Mouse (Mus musculus): ENCODE data around the gene Gm11639.

Gene Gm11639

DNA sequence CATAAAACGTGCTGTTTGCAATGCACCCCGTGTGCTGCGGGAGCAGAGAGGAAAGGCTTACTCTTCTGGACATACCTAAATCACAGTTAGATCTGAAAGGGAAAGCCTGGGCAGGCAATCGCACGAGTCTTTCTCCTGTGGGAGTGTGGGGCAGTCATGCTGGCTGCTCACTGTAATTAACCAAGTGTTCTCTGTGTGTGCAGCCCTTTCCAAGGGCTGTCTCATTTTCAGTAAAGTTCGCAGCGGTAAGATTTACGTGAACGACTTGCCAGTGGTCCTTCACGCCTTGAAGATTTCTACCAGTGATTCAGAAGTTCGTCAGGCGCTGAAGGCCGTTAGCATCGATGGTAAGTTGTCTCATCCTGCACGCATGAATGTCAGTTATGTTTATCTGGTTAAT lies 18.6 kb downstream of the Gm11639 start:
- intact Hi-C loops (cut with DNase I), result no loop called here

DNA sequence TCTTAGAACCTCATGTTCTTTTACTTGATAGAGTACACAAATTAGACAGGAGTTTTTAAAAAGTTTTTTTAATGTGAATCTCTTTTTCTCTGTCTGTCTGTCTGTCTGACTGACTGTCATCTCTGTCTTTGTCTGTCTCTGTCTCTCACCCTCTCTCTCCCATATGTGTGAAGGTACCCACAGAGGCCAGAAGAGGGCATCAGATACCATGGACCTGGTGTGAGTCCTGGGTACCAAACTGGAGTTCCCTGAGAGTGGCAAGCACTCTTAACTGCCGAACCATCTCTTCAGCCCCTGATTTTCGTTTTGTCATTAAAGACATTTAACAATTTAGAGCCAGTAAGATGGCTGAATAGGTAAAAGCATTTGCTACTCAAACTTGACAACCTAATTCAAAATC lies 21.6 kb downstream of the Gm11639 start:
- intact Hi-C loops (cut with DNase I), result no loop called here

DNA sequence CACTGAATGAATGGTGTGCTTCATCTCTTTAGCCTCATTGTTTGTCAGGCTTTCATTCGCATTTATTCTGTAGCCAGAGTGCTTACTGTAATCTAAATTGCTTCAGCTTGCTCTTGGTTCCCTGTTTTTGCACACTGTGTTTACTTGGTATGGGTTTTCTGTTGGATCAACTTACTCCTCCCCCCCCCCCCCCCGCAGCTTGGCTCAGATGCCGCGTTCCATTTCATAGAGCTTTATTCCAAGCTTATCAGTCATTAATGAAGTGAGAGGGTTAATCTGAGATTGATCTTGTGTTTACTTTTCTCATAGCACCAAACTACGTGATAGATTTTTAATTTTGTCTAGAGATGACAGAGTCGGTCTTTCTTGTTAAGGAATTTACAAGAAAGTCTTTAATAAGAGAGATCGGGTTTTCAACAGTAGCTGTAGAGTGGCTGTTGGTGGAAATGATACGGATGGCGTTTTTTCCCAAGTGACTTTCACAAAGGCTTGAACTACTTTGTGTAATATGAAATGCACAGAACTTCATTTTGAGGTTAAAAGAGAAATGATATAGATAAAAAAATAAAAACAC lies 59.6 kb downstream of the Gm11639 start:
- intact Hi-C loops (cut with DNase I), result no loop called here

DNA sequence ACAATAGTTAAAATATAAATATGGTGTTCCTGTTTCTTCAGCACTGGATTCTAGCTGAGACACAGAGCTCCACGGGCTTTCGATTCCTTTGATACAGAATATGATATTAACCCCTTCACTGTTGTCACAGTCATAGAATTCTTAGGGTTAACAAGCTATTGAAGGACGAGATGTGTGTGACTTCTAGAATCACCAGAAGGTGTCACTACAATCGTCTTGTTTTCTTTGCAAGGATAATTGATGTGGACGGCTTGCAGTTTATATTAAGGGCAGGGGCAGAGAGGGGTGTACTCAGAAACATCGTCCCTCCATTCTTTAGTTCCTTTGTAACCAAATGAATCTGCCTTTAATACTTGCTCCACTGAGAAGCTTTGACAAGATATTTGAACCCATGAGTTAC lies 80.3 kb downstream of the Gm11639 start:
- intact Hi-C loops (cut with DNase I), result no loop called here

DNA sequence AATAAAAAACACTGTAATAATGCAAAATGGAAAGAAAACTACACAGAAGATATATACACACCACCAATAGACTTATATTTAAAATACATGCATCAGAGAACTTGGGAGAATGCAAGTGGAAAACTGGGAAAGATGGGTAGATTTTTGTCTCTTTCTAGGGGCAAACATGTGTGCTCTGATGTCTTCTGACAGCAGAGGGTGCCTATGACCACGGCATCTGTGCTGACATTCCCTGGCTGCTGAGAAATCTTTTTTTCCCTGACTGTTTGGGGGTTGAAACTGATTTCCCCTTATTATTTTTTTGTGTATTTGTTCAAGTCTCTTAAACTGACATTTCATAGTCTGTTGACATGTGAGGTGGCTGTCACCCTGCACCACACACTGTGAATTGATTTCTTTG lies 81.6 kb downstream of the Gm11639 start:
- intact Hi-C loops (cut with DNase I), result no loop called here

DNA sequence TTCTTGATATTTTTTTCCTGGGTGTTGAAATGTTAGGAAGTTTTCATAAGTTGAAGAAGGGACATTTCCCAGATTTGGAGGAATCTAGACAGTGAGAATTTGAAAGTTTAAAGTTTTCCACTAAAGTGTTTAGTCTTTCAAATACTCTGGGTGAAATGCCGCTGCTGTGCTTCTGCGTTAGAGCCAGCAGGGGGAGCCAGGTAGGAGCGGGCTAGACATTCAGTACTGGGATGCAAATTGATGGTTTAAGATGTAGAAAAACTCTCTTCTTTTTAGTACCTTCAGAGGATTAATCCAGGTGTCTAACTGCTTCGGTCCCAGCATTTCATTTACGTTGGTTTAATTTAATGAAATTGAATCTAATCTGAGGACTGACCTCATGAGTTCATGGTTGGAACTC lies 82.6 kb downstream of the Gm11639 start:
- intact Hi-C loops (cut with DNase I), result no loop called here

DNA sequence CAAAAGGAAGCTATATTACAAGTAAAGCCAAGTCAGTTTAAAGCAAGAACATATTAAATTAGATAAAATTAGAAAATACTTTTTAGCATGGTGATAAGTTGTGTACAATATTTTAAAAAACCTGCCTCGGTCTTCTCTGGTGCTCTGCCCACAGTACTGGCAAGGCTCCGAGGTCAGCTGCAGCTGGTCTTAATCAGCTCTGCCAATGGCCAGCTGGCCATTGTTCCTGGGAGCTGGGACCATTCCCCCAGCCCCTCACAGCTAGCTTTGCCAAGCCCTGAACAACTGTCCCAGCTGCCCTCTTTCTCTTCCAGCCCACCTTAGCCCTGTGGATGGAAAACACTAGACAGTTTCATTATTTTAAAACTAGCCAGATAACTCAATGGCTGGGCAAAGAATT lies 93.3 kb downstream of the Gm11639 start:
- intact Hi-C loops (cut with DNase I), result no loop called here

DNA sequence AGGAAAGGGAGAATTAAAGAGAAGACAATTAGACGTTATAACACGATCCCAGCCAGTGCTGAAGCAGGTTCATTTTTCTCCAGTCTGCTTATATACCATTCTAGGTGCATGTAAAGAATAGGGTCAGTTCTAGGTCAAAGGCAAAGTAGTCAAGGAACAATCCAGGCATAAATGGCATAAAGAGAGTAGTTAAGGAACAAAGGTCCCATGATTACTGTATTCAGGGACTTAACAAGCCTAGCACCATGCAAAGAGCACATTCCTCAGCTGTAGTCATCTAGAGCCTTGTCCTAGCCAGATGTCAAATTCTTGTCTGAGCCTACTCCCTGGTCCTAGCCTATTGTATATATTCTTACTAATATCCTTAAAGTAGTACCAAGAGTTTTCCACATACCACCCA lies 259.2 kb downstream of the Gm11639 start:
- intact Hi-C loops (cut with DNase I), result no loop called here

DNA sequence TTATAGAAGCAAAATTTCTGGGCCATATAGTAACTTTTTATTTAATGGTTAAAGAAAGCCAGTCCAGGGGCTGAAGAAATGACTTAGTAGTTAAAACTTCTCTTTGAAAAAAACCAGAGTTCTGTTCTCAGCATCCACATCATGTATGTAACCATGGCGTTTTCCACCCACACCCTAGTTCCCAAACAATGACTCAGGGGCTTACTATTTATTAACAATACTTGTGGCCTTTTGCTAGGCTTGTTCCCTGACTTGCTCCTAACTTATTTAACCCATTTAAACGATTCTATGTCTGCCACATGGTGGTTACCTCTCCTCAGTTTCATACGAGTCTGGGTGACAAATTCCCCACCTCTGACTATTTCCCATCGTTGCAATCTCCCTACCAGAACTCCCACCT lies 266.8 kb downstream of the Gm11639 start:
- intact Hi-C loops (cut with DNase I), result no loop called here

DNA sequence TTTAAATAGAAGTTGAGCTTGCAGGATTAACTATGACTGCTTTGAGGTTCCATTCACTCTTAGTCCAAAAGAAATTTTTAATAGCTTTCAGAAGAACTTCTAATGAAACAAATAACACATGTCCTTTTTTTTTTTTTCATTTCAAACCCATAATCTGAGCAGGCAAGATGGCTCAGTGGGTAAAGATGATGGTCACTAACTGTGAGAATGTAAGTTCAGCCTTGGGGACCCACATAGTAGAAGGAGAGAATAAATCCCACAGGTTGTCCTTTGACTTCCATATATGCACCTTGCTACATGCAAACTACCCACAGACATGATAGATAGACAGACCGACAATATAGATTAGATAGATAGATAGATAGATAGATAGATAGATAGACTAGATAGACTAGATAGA lies 282.4 kb downstream of the Gm11639 start:
- intact Hi-C loops (cut with DNase I), result no loop called here

DNA sequence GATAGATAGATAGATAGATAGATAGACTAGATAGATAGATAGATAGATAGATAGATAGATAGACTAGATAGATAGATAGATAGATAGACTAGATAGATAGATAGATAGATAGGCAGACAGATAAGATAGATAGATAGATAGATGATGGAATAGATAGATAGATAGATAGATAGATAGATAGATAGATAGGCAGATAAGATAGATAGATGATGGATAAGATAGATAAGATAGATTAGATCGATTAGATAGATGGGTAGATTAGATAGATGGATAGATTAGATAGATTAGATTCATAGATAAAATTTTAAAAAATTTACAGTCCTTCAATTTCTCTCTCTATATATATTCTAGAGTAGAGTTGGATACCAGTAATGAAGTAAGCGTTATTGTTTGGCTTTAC lies 282.9 kb downstream of the Gm11639 start:
- intact Hi-C loops (cut with DNase I), result no loop called here

DNA sequence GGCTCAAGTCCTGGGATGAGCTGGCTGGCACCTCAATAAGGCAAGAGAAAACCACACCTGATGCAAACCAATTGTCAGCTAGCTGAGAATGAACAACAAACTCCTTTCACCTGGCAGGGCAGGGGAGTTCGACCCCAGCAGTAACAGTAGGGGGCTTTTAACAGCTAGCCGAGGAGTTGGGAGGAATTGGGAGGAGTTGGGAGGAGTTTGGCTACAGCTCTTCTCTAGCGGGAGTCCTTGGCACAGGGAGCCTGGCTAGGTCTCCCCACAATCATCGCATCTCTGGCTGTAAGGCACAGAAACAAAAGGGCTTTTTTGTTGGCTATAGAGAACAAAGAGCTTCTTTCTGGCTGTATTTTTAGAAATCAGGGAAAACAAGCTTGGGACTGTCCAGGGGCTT lies 285.8 kb downstream of the Gm11639 start:
- intact Hi-C loops (cut with DNase I), result no loop called here

DNA sequence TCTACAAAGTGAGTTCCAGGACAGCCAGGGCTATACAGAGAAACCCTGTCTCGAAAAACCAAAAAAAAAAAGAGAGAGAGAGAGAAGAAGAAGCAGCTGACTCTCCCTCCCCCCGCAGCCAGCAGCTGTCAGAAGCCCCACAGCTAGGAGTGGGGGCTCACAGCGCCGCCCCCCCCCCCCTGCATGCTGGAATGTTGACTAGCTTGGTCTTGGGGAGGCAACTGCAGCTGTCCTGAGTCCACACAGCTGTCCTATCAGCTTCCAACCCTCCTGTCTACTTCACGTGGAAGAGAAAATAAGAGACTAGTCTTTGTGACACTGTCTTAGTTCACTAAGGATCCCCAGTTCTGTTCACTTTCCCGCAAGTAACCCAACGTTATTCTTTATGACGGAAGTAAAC lies 287.0 kb downstream of the Gm11639 start:
- intact Hi-C loops (cut with DNase I), result no loop called here

DNA sequence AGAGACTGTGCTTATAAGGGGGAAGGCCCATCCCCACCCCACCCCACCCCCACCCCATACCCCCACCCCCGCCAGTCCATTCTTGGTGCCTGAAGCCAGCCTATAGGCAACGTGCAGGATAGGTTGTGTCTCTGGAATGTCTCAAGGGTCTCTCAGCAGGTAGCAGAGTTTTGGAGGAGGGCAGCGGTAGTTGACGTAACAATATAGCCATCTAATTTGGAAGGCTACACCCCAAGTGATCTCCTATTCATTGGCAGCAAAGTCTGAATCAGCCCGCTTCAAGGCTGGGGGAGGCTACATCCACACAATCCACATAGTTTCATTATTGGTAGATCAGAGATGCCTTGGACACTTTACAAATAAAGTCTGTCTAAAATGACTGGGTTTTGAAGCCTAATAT lies 292.5 kb downstream of the Gm11639 start:
- intact Hi-C loops (cut with DNase I), result no loop called here

DNA sequence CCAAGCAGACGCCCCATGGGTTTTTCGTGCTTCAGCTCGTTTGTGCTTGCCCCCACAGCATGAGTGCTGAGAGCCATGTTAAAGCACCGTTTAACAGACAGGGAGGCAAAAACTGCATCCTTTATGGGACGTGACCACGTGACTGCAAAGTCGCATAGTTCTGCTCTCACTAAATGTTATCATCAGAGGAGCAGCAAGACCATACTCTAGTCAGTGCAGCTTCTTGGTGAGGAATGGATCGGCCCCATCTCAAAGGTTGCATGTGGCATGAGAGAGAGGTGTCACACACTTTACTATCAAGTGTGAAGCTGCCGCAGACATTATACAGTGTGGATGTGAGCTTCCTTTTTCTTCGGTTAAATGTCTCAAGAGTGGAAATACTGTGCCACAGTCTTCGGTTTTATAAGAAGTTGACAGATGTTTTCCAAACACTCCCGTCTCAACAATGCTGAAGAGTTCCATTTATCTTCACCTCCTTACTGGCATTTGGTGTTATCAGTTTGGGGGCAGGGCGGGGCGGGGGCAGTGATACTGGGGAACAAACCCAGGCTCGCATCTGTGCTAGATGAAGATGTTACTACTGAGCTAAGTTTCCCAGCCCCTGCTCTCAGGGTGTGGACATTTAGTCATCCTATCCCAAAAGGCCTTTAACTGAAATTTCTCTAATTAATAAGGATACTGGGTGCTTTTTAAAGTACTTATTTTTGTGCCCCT lies 296.0 kb downstream of the Gm11639 start:
- intact Hi-C loops (cut with DNase I), result no loop called here

DNA sequence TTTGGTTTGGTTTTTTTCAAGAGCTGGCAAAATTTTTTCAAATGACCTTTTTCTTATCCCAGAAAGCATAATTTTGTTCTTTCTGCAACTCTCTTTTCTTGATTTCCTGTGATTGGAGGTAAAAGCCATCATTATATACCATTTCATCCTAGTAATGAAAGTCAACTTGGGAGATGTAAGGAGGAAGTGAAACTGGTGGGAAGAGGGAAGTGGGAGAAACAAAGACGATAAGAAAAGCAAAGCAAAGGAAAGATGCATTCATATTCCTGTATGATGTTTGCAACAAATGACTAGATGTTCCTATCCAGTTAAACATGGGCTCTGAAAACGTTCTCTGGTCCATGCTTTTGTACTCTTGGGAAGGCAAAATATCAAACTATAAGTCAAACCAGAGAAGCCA lies 323.7 kb downstream of the Gm11639 start:
- intact Hi-C loops (cut with DNase I), result no loop called here

DNA sequence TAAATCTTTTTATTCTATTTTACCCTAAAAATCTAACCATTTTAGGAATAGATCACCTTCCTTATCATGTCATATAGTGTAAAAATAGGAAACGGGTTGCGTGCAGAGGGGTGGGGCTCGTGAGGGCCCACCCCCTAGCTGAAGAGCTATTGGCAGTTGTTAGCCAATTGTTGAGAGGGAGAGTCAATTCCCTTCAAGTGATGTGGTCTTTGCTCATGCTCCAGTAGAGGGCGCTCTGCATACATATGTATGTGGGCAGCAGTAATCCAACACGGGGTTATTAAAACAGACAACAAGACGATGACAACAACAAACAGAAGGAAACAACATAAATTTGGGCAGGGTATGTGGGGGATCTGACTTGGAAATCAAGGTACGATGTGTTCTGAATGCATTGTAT lies 335.6 kb downstream of the Gm11639 start:
- intact Hi-C loops (cut with DNase I), result no loop called here

DNA sequence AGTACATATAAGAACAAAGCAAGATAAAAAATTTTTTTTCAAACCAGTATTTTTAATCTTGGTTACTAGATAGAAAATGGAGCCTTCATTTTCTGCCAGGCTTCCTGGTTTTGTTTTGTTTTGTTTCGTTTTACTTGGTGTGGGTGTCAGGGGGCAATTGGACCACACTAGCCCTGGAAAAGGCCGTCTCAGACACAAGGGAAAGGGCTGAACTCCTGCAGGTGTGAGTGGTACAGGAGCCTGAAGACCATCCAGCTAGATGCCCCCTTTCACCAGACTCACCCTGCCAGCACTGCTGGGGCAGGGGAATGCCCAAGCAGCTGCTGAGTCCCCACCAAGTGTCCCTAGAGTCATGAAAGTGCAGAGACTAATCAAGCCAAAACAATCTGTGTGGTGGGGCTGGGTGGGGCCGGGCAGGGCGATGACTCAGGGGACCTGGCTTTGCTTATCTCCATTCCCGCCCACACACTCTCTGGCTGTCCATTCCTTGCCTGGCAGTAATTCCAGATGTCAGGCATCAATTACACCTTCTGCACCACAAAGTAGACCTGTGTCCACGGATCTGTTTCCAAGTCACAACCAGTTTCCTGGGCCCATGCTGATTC lies 343.3 kb downstream of the Gm11639 start:
- intact Hi-C loops (cut with DNase I), result no loop called here

DNA sequence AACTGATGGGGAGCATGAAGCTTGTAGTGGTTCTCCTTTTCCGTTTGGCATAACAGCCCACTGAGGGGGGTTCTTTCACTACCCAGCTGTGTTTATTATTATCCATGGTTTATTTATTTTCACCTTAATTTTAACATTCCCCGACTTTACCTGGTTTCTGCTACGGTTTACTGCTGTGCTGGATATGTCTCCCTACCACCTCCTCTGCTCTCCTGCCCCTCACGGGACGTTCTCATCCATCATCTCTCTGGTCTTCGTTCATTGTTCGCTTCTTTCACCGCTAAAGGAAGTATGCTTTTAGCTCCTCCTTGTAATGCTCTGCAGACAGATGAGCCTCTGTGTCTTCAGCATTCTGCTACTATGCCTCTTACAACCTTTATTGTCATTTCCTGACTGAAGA lies 344.0 kb downstream of the Gm11639 start:
- intact Hi-C loops (cut with DNase I), result no loop called here

DNA sequence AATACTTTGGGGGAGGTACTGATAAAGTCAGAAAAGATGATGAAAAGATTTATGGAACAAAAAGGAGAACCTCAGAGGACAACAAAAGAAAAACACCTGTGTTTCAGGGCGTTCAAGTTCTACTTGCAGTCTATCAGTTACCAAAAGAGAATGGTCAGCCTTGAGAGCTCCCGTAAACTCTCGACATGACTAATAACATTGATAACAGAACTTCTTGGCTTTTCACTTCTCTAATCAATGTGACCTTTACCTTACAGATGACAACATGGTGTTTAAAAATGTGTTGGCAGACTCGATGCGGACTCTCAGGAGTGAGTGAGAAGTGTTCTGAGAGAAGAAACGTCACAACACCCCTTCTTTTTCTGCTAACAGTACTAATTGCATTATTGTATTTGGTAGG lies 344.7 kb downstream of the Gm11639 start:
- intact Hi-C loops (cut with DNase I), result no loop called here

DNA sequence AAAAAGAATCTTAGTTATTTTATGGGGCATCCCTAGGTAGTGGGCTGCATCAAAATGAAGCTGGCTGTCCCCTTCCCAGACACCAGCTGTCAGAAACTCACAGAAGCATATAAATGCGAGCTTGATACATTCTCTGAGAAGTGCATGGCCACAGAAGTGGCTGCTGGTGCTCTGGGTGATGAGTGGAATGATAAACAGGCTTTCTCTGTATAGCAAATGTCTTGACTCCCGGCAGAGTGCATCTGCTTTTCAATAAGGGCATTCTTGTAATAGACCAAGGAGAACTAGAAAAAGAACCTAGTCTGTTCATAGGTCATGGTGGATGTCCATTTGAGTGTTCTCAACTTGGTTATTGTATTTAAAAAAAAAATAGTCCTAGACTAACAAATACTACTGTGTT lies 345.6 kb downstream of the Gm11639 start:
- intact Hi-C loops (cut with DNase I), result no loop called here

DNA sequence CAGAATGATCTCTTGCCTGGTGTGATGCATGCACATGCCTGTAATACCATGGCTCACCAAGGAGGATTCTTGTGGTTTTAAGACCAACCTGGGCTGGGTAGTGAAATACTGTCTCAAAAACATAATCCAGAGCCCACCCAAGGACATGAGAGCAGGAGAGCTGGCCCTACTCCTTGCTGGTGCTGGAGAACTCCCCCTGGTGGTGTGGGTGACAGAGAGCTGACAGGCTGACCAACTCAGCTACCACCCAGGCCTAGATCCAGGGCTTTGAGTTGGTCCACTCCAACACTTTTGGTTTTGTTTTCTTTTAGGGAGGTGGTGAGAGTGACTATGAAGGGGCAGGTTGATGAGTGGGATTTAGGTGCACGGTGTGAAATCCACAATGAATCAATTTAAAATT lies 349.6 kb downstream of the Gm11639 start:
- intact Hi-C loops (cut with DNase I), result no loop called here

DNA sequence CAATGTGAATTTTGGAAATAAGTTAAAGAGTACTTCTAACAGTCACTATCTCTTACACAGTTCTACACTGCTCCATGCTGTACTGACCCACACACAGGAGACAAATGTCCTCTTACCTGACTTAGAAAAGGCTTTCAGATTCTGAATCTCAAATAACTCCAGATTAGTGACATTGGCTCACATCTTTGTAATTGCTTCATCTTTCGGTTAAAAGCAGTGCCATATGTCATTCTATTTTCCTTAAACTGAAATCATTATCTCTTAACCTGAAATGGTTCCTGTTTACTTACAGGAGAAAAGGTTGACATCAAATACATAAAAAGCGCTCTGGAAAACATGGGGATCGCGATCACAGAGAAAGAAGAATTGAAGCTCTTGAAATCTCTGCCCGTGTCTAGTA lies 377.8 kb downstream of the Gm11639 start, which contains the start of gene Efcab3:
TSS of gene Efcab3 (plus strand) at position 301 of the 400 bp plus-strand sequence.
- intact Hi-C loops (cut with DNase I), result no loop called here
